Comparison of ENCODE assay signal across 9 mouse cellular contexts in the genomic region with DNA sequence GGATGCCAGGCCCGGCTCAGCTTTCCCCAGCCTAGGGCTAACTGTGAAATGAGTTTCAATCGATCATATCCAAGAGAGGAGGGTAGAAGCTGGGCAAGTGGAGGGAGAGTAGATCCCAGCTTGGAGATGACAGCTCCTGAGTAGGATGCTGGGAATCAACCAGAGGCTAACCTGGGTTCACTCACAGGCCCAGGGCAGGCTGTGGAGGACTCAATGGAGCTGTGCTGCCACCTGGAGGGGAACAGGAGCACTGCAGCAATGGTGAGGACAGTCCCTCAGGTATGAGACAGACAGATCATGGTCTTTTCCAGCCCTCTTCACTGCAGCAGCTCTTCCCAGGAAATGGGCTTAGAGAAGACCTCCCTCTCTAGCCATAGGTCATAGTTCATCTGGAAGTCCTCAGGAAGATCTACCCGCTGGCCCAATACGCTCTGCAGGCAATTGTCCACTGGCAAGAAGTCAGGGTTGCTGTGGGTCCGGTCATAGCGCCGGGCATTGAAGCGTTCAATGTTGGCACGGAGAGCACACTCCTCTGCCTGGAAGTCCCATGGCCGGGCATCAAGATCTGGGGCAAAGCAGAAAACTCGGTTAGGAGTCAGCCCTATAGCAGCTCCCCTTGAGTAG. TPM values are rescaled to one million over a fixed set of nuclear protein-coding genes. Genes with fewer than 3 reads are reported as not detected.
DNase-seq lines count a peak whose midpoint lies in the region; ATAC-seq lines count a peak whose summit lies in the region.
"Had no signal": no experiment of that assay in that cellular context is flagged by ENCODE, and none has a peak within 500 bp of the region (broad histone marks: within the 10 kb centered on the region; RNA-seq: fewer than 3 reads in every experiment).

No protein-coding gene starts in this region.

- H3K27ac ChIP-seq in limb, embryonic 10.5 days = no peak overlapping the region
- no peak overlapping the region for H3K27ac ChIP-seq in midbrain, embryonic 14.5 days (replicated peaks; ENCODE audit: low read depth, low read length)

- no peak overlapping the region for H3K9ac ChIP-seq in midbrain, embryonic 14.5 days (replicated peaks; ENCODE audit: low read length)

- no peak overlapping the region for H3K4me2 ChIP-seq in midbrain, embryonic 14.5 days (ENCODE audit: low read length)

- ATAC-seq in midbrain, embryonic 14.5 days (ENCODE audit: low FRiP score, low TSS enrichment) = 0 out of 2 replicates have a peak, but pooled peaks have one; percentile 62

- peak; percentile 54 for DNase-seq in urinary bladder, postnatal 25 days (ENCODE audit: low spot score)
- no peak for DNase-seq in urinary bladder, postnatal 4 days (ENCODE audit: low spot score in 2 of 2)
- peak; percentile 90 to 93 for DNase-seq in cerebellum, postnatal 14 days
- peak; percentile 65 for DNase-seq in gastrocnemius, adult 18-20 months (ENCODE audit: low spot score)
- peak; percentile 81 for DNase-seq in kidney, adult 18-20 months
- DNase-seq in limb, embryonic 10.5 days (ENCODE audit: low spot score) = peak; percentile 83
- DNase-seq in midbrain, embryonic 14.5 days = peak; percentile 85
- peak; percentile 33 to 45 for DNase-seq in spleen, postnatal 36 days (ENCODE audit: low spot score in 2 of 2)

- H3K36me3 ChIP-seq in limb, embryonic 10.5 days = peaks cover 79% of the 10 kb centered on the region
- H3K36me3 ChIP-seq in midbrain, embryonic 14.5 days (ENCODE audit: control insufficient read depth, insufficient read depth, low read length) = peaks cover 73% of the 10 kb centered on the region

- no peaks in the 10 kb centered on the region for H3K9me3 ChIP-seq in limb, embryonic 10.5 days (replicated peaks)
- no peaks in the 10 kb centered on the region for H3K9me3 ChIP-seq in midbrain, embryonic 14.5 days (ENCODE audit: control insufficient read depth, low read length)
- H3K9me3 ChIP-seq: megakaryocyte, embryonic 14.5 days had no signal

- no peak overlapping the region for H3K4me3 ChIP-seq in limb, embryonic 10.5 days
- no peak overlapping the region for H3K4me3 ChIP-seq in midbrain, embryonic 14.5 days (replicated peaks; ENCODE audit: low read depth, low read length)
- H3K4me3 ChIP-seq: megakaryocyte, embryonic 14.5 days had no signal

- peaks cover 3% of the 10 kb centered on the region; the same call in 1 of the 2 replicates for H3K27me3 ChIP-seq in limb, embryonic 10.5 days (ENCODE audit: low read depth, poor library complexity, severe bottlenecking)
- no peaks in the 10 kb centered on the region for H3K27me3 ChIP-seq in midbrain, embryonic 14.5 days (ENCODE audit: control insufficient read depth, insufficient read depth, low read length)

- 89% methylated on average over 11 of the region's 11 CpGs for WGBS in limb, embryonic 10.5 days
- 90% methylated on average over 11 of the region's 11 CpGs for WGBS in midbrain, embryonic 14.5 days

- H3K4me1 ChIP-seq in limb, embryonic 10.5 days = peaks cover 12% of the 10 kb centered on the region; the same call in 1 of the 2 replicates
- H3K4me1 ChIP-seq in midbrain, embryonic 14.5 days (ENCODE audit: control insufficient read depth, insufficient read depth, low read length) = no peaks in the 10 kb centered on the region

RNA-seq across cellular contexts. Expression of gene Gm10961, which starts 18.1 kb away (rescaled TPM):
- not detected for total RNA-seq in gastrocnemius, adult 18-20 months (2021)
- polyA plus RNA-seq in limb, embryonic 10.5 days (2016; fragmentation: Nextera tagmentation; extraction: Ambion mirVana) = not detected in 2 replicates
- not detected in 2 replicates for polyA plus RNA-seq in midbrain, embryonic 14.5 days (2014; fragmentation: Nextera tagmentation; extraction: Ambion mirVana)

RNA-seq across cellular contexts. Expression of gene Alx3, which starts 18.2 kb away (rescaled TPM):
- not detected for total RNA-seq in gastrocnemius, adult 18-20 months (2021)
- polyA plus RNA-seq in limb, embryonic 10.5 days (2016; fragmentation: Nextera tagmentation; extraction: Ambion mirVana) = 31.1 and 37.4 TPM in 2 replicates
- polyA plus RNA-seq in midbrain, embryonic 14.5 days (2014; fragmentation: Nextera tagmentation; extraction: Ambion mirVana) = 0.74 TPM in 1 of 2 replicates, not detected in the other

RNA-seq across cellular contexts. Expression of gene Strip1, which starts 18.5 kb away (rescaled TPM):
- 10 to 100 TPM; 15.1 to 17.9 TPM for total RNA-seq in gastrocnemius, adult 18-20 months (2021)
- 66.4 and 78.1 TPM in 2 replicates for polyA plus RNA-seq in limb, embryonic 10.5 days (2016; fragmentation: Nextera tagmentation; extraction: Ambion mirVana)
- polyA plus RNA-seq in midbrain, embryonic 14.5 days (2014; fragmentation: Nextera tagmentation; extraction: Ambion mirVana) = 154 and 189 TPM in 2 replicates

RNA-seq across cellular contexts. Expression of gene Ubl4b, which starts 58.1 kb away (rescaled TPM):
- not detected for total RNA-seq in gastrocnemius, adult 18-20 months (2021)
- 0.76 and 0.98 TPM in 2 replicates for polyA plus RNA-seq in limb, embryonic 10.5 days (2016; fragmentation: Nextera tagmentation; extraction: Ambion mirVana)
- not detected in 2 replicates for polyA plus RNA-seq in midbrain, embryonic 14.5 days (2014; fragmentation: Nextera tagmentation; extraction: Ambion mirVana)

Comparison
In these comparisons a context has a peak if more than half of its experiments do, and no peak if none do; other contexts are left out.
1. DNase-seq: peak in urinary bladder, postnatal 25 days (single experiment), cerebellum, postnatal 14 days (2 of 2), gastrocnemius, adult 18-20 months (single experiment), kidney, adult 18-20 months (single experiment), limb, embryonic 10.5 days (single experiment), midbrain, embryonic 14.5 days (single experiment) and spleen, postnatal 36 days (2 of 2); none in urinary bladder, postnatal 4 days (0 of 2).
2. RNA of gene Alx3, which starts 18.2 kb away (polyA plus RNA-seq): 31.1 to 37.4 TPM in limb, embryonic 10.5 days; 0.74 TPM in midbrain, embryonic 14.5 days; every median in the first group is over 10 times any median in the second.